Mouse (Mus musculus) lung, adult 18-20 months (tissue): ENCODE results near the gene Csad.
"Not testable (repeated sequence)": the region's sequence is repeated elsewhere in the genome, so short reads cannot be mapped to it uniquely, and the experiment has no call there.

ENCODE experiments used
- DNase-seq, 2 experiments: peaks; one replicate each; pipeline ENCODE4 v3.0.0; 2022; ENCODE audit warnings: mixed read lengths in 2 of 2

The Csad gene

GRCm38 (mm10) chr15:102156836-102157235 lies 47.7 kb downstream of the Csad start:
- peak in 1 of 2 experiments; percentile 32 for DNase-seq

GRCm38 (mm10) chr15:102155006-102155405 lies 49.5 kb downstream of the Csad start:
- not testable (repeated sequence) for DNase-seq

GRCm38 (mm10) chr15:102152646-102153045 lies 51.9 kb downstream of the Csad start:
- DNase-seq, result no peak

GRCm38 (mm10) chr15:102150301-102151135 lies 54.0 kb downstream of the Csad start, which contains the start of gene Soat2:
TSS of gene Soat2 (plus strand) at chr15:102150526.
- DNase-seq, result peak; percentile 70 to 71

- no peak for DNase-seq
Observed at GRCm38 (mm10) chr15:102149561-102149960, 55.0 kb downstream of the Csad start.

GRCm38 (mm10) chr15:102147674-102148402 lies 56.7 kb downstream of the Csad start:
- DNase-seq, result no peak

GRCm38 (mm10) chr15:102146882-102147281 lies 57.6 kb downstream of the Csad start:
- DNase-seq, result peak; percentile 44 to 65

GRCm38 (mm10) chr15:102146089-102146488 lies 58.4 kb downstream of the Csad start:
- no peak for DNase-seq

GRCm38 (mm10) chr15:102145330-102145729 lies 59.2 kb downstream of the Csad start:
- DNase-seq, result peak; percentile 44 to 55

- DNase-seq, result peak; percentile 17 to 39
Observed at GRCm38 (mm10) chr15:102144726-102145125, 59.8 kb downstream of the Csad start.

GRCm38 (mm10) chr15:102144274-102144711 lies 60.2 kb downstream of the Csad start, which contains the start of gene Igfbp6:
TSS of gene Igfbp6 (plus strand) at chr15:102144362.
- peak; percentile 69 to 70 for DNase-seq

GRCm38 (mm10) chr15:102142914-102143912 lies 61.3 kb downstream of the Csad start:
- DNase-seq, result peak; percentile 92 to 94

GRCm38 (mm10) chr15:102141120-102141519 lies 63.4 kb downstream of the Csad start:
- DNase-seq, result no peak

- DNase-seq, result peak; percentile 97
Observed at GRCm38 (mm10) chr15:102136129-102136758, 68.3 kb downstream of the Csad start, which contains the start of gene Spryd3. TSS of gene Spryd3 (minus strand) at chr15:102136234.

- no peak for DNase-seq
Observed at GRCm38 (mm10) chr15:102135522-102136128, 68.9 kb downstream of the Csad start.

- no peak for DNase-seq
Observed at GRCm38 (mm10) chr15:102134709-102135108, 69.8 kb downstream of the Csad start.

GRCm38 (mm10) chr15:102133314-102133713 lies 71.2 kb downstream of the Csad start:
- DNase-seq, result no peak
